Mouse (Mus musculus) limb, embryonic 11.5 days (tissue): ENCODE data around the gene Zfhx3. TPM values are rescaled to one million over a fixed set of nuclear protein-coding genes. Genes with fewer than 3 reads are reported as not detected.

Experiments
- ATAC-seq: fragments of 200-750 bp; cut with Nextera tagmentation; 2 replicates; pipeline ENCODE4 v1.8.0; 2017; ENCODE audit warnings: low read depth; ENCODE audit not compliant: insufficient number of reproducible peaks, low FRiP score, low TSS enrichment
- DNase-seq: peaks from one replicate; pipeline ENCODE4 v3.0.0-alpha.2; 2015; ENCODE audit warnings: low spot score
- H3K27ac ChIP-seq: fragments of 300-500 bp; sonication (generic); replicated peaks from 2 replicates; pipeline ENCODE4 v1.5.1; 2014; ENCODE audit warnings: low read depth, mild to moderate bottlenecking, low read length
- H3K27me3 ChIP-seq: fragments of 300-500 bp; sonication (generic); 2 replicates; pipeline ENCODE4 v1.6.1; 2014; ENCODE audit warnings: mild to moderate bottlenecking, low read length, mixed read lengths; ENCODE audit not compliant: control insufficient read depth, insufficient read depth
- H3K36me3 ChIP-seq: fragments of 300-500 bp; sonication (generic); 2 replicates; pipeline ENCODE4 v1.6.1; 2014; ENCODE audit warnings: mild to moderate bottlenecking, low read length, moderate library complexity, mixed read lengths; ENCODE audit not compliant: control insufficient read depth, insufficient read depth
- H3K4me1 ChIP-seq: fragments of 300-500 bp; sonication (generic); 2 replicates; pipeline ENCODE4 v1.6.1; 2014; ENCODE audit warnings: low read length, mixed read lengths; ENCODE audit not compliant: control insufficient read depth, insufficient read depth
- H3K4me2 ChIP-seq: fragments of 300-500 bp; sonication (generic); 2 replicates; pipeline ENCODE4 v1.6.1; 2014; ENCODE audit warnings: low read depth, mild to moderate bottlenecking, moderate library complexity; ENCODE audit not compliant: severe bottlenecking
- H3K4me3 ChIP-seq: fragments of 300-500 bp; sonication (generic); 2 replicates; pipeline ENCODE4 v1.5.1; 2014; ENCODE audit warnings: low read depth, low read length
- H3K9ac ChIP-seq: fragments of 300-500 bp; sonication (generic); 2 replicates; pipeline ENCODE4 v1.6.1; 2014; ENCODE audit warnings: mild to moderate bottlenecking, low read length
- H3K9me3 ChIP-seq: fragments of 300-500 bp; sonication (generic); 2 replicates; pipeline ENCODE4 v1.6.1; 2016; ENCODE audit warnings: low read length; ENCODE audit not compliant: control insufficient read depth
- WGBS: fragments of 180-500 bp; shearing (Covaris S2); extraction: QIAGEN DNeasy Blood & Tissue Kit; methylation state at CpG from one replicate; pipeline ENCODE4 v1.1.7; 2014; 5-methylcytosine and 5-hydroxymethylcytosine counted together
- polyA plus RNA-seq: library from polyadenylated mRNA; unstranded; fragments of >200 nt; fragmentation: Nextera tagmentation; extraction: Ambion mirVana; gene quantifications from 2 replicates; pipeline ENCODE4 v1.2.1, GENCODE M21; 2014

The Zfhx3 gene
- polyA plus RNA-seq, 1 experiment from 2014 or later = 36.4 TPM

- 75% methylated on average over 7 of the region's 7 CpGs for WGBS
- Histone ChIP-seq H3K4me1 (peaks cover 36% of the 10 kb centered on the region), H3K27ac (no peak overlapping the region), H3K4me3 (no peak overlapping the region), H3K9ac (no peak overlapping the region), H3K4me2 (no peak overlapping the region), H3K9me3 (no peaks in the 10 kb centered on the region), H3K27me3 (no peaks in the 10 kb centered on the region), H3K36me3 (no peaks in the 10 kb centered on the region)
- ATAC-seq = no peak
- no peak for DNase-seq
Observed at GRCm38 (mm10) chr8:108897347-108898100, 955.1 kb downstream of the Zfhx3 start.

- Histone ChIP-seq H3K4me2 (no peak overlapping the region), H3K9me3 (no peaks in the 10 kb centered on the region), H3K27ac (no peak overlapping the region), H3K36me3 (no peaks in the 10 kb centered on the region), H3K27me3 (no peaks in the 10 kb centered on the region), H3K4me3 (no peak overlapping the region), H3K4me1 (peaks cover 44% of the 10 kb centered on the region), H3K9ac (no peak overlapping the region)
- ATAC-seq = no peak
- WGBS = 74% methylated on average over 14 of the region's 14 CpGs
- DNase-seq = no peak
Observed at GRCm38 (mm10) chr8:108899251-108899771, 956.9 kb downstream of the Zfhx3 start.

GRCm38 (mm10) chr8:108900541-108900940, 958.1 kb downstream of the Zfhx3 start:
- H3K36me3 ChIP-seq = no peaks in the 10 kb centered on the region
- ATAC-seq (no peak), DNase-seq (no peak)
- H3K4me1 ChIP-seq = peaks cover 44% of the 10 kb centered on the region
- WGBS = 64% methylated on average over 10 of the region's 10 CpGs
- no peak overlapping the region; the same call in 1 of the 2 replicates for H3K27ac ChIP-seq
- no peaks in the 10 kb centered on the region for H3K27me3 ChIP-seq
- no peak overlapping the region for H3K4me2 ChIP-seq
- no peaks in the 10 kb centered on the region for H3K9me3 ChIP-seq
- H3K4me3 ChIP-seq = no peak overlapping the region
- H3K9ac ChIP-seq = no peak overlapping the region

- Histone ChIP-seq H3K4me3 (no peak overlapping the region), H3K9me3 (no peaks in the 10 kb centered on the region), H3K27me3 (no peaks in the 10 kb centered on the region), H3K9ac (no peak overlapping the region), H3K27ac (no peak overlapping the region), H3K4me1 (peaks cover 37% of the 10 kb centered on the region), H3K36me3 (no peaks in the 10 kb centered on the region), H3K4me2 (no peak overlapping the region)
- no peak for ATAC-seq
- WGBS = 75% methylated on average over 14 of the region's 14 CpGs
- DNase-seq = no peak
Observed at GRCm38 (mm10) chr8:108901208-108901607, 958.8 kb downstream of the Zfhx3 start.

DNA sequence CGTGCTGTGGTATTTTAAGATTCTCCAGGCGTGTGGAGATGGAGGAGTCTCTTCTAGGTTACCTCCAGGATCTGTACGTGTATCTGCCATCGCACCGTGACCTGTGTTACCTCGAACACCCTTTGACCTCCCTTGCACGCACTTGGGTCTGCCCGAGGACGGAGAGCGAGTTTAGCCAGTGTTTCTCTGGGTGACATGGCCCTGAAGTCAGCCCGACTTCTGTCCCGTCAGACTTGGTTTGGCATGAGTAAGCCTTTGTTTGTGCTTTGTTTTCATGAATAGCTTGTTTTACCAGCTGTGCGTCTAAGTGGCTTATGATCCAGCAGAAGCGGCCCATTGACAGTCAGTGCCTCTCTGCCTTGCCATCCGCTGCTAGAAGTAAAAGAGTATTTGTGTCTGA, 961.1 kb downstream of the Zfhx3 start:
- no peak for DNase-seq

DNA sequence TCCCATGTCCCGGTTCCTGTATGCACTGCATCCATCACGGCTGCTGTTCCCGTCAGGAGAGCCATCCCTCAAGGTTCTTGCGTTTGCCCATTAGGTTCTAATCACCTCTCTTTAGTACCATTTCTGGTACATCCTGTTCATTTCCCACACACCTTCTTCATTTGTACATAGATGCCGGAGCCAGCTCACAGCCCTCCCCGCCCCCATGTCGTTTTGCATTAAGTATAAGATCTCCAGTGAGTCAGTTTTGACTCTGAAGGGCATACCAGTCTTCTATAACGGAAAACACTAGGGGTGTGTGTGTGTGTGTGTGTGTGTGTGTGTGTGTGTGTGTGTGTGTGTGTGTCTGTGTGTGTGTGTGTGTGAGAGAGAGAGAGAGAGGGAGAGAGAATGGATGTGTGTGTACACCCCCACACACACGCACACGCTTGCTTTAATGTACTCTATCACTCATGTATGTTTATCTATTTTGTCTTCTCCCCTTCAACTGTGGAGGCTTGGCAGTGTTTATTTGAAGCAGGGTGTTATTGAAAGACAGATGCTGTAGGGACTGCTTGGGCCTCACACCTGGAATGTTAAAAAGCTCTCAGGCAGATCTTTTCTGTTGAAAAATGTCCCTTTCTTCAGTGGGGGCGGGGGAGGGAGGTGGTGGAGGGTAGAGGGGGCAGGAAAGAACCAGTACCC, 962.0 kb downstream of the Zfhx3 start:
- Histone ChIP-seq H3K9ac (no peak overlapping the region), H3K4me2 (no peak overlapping the region), H3K4me3 (no peak overlapping the region), H3K27me3 (no peaks in the 10 kb centered on the region), H3K4me1 (peaks cover 28% of the 10 kb centered on the region), H3K27ac (no peak overlapping the region; the same call in 1 of the 2 replicates), H3K36me3 (no peaks in the 10 kb centered on the region), H3K9me3 (no peaks in the 10 kb centered on the region)
- ATAC-seq (no peak), DNase-seq (no peak)
- WGBS = 47% methylated on average over 11 of the region's 11 CpGs

More for the DNA sequence above, 961.1 kb downstream of the Zfhx3 start:
- H3K27ac ChIP-seq = no peak overlapping the region
- H3K9ac ChIP-seq = no peak overlapping the region
- no peak for ATAC-seq
- H3K27me3 ChIP-seq = no peaks in the 10 kb centered on the region
- H3K4me1 ChIP-seq = peaks cover 28% of the 10 kb centered on the region
- 87% methylated on average over 15 of the region's 15 CpGs for WGBS
- no peaks in the 10 kb centered on the region for H3K9me3 ChIP-seq
- H3K36me3 ChIP-seq = no peaks in the 10 kb centered on the region
- H3K4me2 ChIP-seq = no peak overlapping the region
- no peak overlapping the region for H3K4me3 ChIP-seq

DNA sequence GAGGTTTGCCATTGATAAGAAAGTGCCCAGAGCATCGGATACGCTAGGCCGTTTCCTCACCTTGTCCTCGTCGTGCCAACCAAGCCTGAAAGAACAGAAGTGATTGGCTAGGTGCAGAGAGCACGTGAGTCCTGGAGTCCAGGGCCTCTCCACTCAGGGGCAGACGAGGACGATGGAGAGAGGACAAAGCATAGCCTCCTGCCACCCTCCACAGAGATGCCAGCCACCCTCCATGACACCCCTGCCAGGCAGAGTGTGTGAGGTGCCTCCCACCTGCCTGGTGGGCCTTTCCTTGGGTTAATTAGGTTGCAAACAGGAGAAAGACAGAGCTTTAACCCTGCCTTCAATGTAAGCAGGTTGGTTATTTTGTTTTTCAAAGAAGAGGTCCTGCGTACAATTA, 965.6 kb downstream of the Zfhx3 start:
- peaks cover 26% of the 10 kb centered on the region for H3K4me1 ChIP-seq
- H3K9ac ChIP-seq = no peak overlapping the region
- H3K27me3 ChIP-seq = no peaks in the 10 kb centered on the region
- H3K4me3 ChIP-seq = no peak overlapping the region
- WGBS = 83% methylated on average over 9 of the region's 9 CpGs
- H3K27ac ChIP-seq = no peak overlapping the region
- H3K4me2 ChIP-seq = no peak overlapping the region
- H3K36me3 ChIP-seq = no peaks in the 10 kb centered on the region
- DNase-seq (no peak), ATAC-seq (no peak)
- H3K9me3 ChIP-seq = no peaks in the 10 kb centered on the region

- H3K27me3 ChIP-seq = no peaks in the 10 kb centered on the region
- ATAC-seq = no peak
- 80% methylated on average over 16 of the region's 16 CpGs for WGBS
Observed at GRCm38 (mm10) chr8:108908540-108908939, 966.1 kb downstream of the Zfhx3 start.

More at GRCm38 (mm10) chr8:108908540-108908939, 966.1 kb downstream of the Zfhx3 start:
- no peak overlapping the region for H3K9ac ChIP-seq
- H3K4me2 ChIP-seq = no peak overlapping the region
- no peaks in the 10 kb centered on the region for H3K9me3 ChIP-seq
- peaks cover 23% of the 10 kb centered on the region for H3K4me1 ChIP-seq
- no peaks in the 10 kb centered on the region for H3K36me3 ChIP-seq
- H3K27ac ChIP-seq = no peak overlapping the region
- no peak overlapping the region for H3K4me3 ChIP-seq
- no peak for DNase-seq
